Mouse (Mus musculus) G1E-ER4 (cell line): Measurements from ENCODE around the gene Lemd2. TPM values are rescaled to one million over a fixed set of nuclear protein-coding genes. Genes with fewer than 3 reads are reported as not detected.

Source experiments
- GATA1 ChIP-seq: IDR thresholded peaks from one replicate; pipeline ENCODE4 v1.8.0; 2012; ENCODE audit warnings: low read length, inconsistent platforms
- polyA plus RNA-seq: library from polyadenylated mRNA; stranded (reverse); fragments of >175 nt; gene quantifications from 2 replicates; pipeline ENCODE4 v1.2.3, GENCODE M21; 2012

Lemd2 gene
- 78.6 and 92.5 TPM in 2 replicates for polyA plus RNA-seq

- TF ChIP-seq GATA1: no peak
These were observed at the start of gene Lemd2 for GRCm38 (mm10) chr17:27204075-27204909. Lemd2 (minus strand) TSS chr17:27204469.

GRCm38 (mm10) chr17:27251150-27251549 is 46.9 kb upstream of the Lemd2 start:
- TF ChIP-seq GATA1: no peak

- TF ChIP-seq GATA1: no peak
These were observed 46.2 kb upstream of the Lemd2 start for GRCm38 (mm10) chr17:27250461-27250860.

- TF ChIP-seq GATA1: no peak
These were observed 44.8 kb upstream of the Lemd2 start for GRCm38 (mm10) chr17:27249073-27249472.

GRCm38 (mm10) chr17:27247680-27248386 is 43.6 kb upstream of the Lemd2 start:
- no peak for TF ChIP-seq GATA1

- no peak for TF ChIP-seq GATA1
These were observed 41.6 kb upstream of the Lemd2 start for GRCm38 (mm10) chr17:27245851-27246381.

- no peak for TF ChIP-seq GATA1
These were observed 40.6 kb upstream of the Lemd2 start for GRCm38 (mm10) chr17:27244912-27245311.

GRCm38 (mm10) chr17:27242194-27243189 is 38.2 kb upstream of the Lemd2 start:
- TF ChIP-seq GATA1: no peak

GRCm38 (mm10) chr17:27240556-27241457 is 36.5 kb upstream of the Lemd2 start:
- TF ChIP-seq GATA1: no peak

GRCm38 (mm10) chr17:27239941-27240340 is 35.7 kb upstream of the Lemd2 start:
- no peak for TF ChIP-seq GATA1

GRCm38 (mm10) chr17:27238637-27239036 is 34.4 kb upstream of the Lemd2 start:
- TF ChIP-seq GATA1: no peak

GRCm38 (mm10) chr17:27237731-27238130 is 33.5 kb upstream of the Lemd2 start:
- no peak for TF ChIP-seq GATA1

- TF ChIP-seq GATA1: no peak
These were observed 29.0 kb upstream of the Lemd2 start for GRCm38 (mm10) chr17:27233298-27233697.

GRCm38 (mm10) chr17:27232176-27232575 is 27.9 kb upstream of the Lemd2 start:
- TF ChIP-seq GATA1: no peak

GRCm38 (mm10) chr17:27231146-27231503 is 26.9 kb upstream of the Lemd2 start:
- TF ChIP-seq GATA1: no peak
